Mouse (Mus musculus): ENCODE measurements around the gene Gcnt3. TPM values are rescaled to one million over a fixed set of nuclear protein-coding genes. Genes with fewer than 3 reads are reported as not detected.
A peak's percentile ranks its signal among the peaks of the same experiment; 100 is the strongest.

The Gcnt3 gene
- total RNA-seq (2021), result not detected
- long read RNA-seq, experiment 1, result 0 reads
- long read RNA-seq, experiment 2, result 0 reads

DNA sequence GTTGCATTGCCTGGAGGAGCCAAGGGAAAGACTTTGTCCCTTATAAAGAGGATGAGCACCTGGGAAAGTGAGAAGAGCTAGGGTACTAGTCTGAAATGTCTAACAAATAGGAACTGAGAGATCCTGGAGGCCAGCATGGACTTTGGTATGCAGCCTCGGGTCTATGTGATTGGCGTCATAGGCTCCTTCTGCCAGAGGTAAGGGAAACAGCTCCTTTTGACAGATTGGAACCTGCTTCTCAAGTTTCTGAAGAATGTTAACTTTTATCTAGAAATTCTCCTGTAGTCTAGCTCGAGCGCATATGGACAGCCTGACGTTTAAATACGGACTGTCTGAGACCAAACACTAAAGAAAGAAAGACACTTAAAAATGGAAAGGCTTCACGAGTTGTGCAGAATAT, at the start of gene Gcnt3:
Gene Gcnt3 (minus strand): TSS at position 101 of the 400 bp plus-strand sequence.
- DNase-seq, result no peak

DNA sequence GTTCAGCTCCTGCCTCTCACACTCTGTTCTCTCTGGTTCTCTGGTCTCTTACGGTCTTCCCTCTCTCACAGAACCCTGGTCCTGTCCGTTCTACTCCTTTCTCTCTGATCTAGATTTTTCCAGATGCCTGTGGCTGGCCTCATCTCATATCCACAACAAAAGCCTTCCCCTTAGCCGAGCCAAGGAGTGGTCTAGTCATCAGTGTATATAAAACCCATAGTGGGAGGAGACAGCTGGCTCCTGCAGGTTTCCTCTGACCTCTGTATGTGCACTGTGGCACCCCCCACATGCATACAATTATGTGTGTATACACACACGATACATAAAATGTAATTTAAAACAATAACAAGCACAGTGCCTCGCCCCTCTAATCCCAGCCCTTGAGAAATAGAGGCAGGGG, 49.5 kb upstream of the Gcnt3 start:
- no peak for DNase-seq

DNA sequence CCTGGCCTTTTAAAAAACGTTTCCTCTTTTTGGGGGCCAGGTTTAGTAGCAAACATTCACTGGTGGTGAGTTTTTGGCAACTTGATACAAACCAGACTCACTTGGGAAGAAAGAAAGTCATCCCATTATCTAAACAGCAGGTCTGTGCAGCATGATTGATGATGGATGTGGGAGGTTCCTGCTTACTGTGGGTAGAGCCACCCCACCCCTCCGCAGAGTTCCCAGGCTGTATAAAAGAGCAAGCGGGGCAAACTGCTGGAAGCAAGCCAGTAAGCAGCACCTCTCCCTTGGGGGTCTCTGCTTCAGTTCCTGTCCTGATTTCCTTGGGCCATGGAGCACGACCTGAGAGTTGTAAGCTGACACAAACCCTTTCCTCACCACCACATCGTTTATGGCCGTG, 48.2 kb upstream of the Gcnt3 start:
- no peak for DNase-seq

DNA sequence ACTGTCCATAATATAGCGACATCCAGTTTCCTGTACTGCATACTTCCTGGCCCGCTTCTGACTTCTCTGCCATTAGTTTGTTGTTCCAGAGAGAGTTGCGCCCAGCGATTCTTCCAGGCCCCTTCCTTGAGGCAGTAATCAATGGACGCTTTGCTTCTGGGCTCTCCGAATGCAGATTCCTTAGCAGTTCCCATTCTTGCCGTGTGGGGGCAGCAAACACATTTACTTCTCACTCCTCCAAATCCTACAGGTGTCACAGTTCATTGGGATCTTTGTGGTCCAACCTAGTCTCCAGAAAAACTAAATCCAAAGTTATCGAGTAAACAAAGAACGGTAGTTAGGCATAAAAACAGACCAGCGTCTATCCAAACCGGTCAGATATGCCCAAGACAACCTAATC, 46.2 kb upstream of the Gcnt3 start:
- no peak for DNase-seq

DNA sequence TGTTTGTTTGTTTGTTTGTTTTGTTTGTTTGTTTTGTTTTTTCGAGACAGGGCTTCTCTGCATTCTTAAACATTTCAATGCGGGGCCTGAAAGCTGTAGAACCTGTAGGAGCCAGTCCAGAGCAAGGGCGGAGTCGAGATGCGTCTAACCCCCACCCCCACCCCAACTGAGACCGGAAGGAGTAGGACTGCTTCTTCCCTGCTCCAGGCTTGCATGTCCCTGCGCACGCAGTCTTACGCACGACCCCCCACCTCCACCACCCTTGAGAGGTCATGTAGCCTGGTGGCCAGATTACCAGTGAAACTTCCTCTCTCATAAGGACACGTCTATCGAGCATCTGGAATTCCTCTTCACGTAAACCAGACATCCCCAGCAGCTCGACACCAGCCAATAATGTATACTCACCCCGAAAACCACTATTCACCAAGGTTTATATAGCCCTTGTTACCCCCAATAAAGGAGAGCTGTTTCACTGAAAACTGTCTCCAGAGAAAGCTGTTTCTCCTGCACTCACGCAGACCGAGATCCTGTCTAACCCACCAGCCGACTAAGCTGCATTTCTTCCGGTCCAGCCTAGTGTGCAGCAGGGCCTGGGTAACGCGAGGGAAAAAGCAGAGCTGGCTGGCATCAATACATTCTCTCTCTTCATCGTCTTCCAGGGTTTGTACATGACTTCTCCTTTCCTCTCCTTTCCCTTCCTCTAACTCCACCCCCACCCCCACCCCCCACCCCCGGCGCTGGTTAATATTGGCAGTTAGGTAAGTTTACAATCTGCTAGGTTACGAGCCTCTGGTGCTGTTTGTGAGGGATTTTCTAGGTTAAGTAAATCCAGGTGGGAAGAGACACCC, 44.7 kb upstream of the Gcnt3 start:
- DNase-seq, result no peak

GRCm38 (mm10) chr9:70081767-70082166, 43.9 kb upstream of the Gcnt3 start:
- DNase-seq, result no peak

DNA sequence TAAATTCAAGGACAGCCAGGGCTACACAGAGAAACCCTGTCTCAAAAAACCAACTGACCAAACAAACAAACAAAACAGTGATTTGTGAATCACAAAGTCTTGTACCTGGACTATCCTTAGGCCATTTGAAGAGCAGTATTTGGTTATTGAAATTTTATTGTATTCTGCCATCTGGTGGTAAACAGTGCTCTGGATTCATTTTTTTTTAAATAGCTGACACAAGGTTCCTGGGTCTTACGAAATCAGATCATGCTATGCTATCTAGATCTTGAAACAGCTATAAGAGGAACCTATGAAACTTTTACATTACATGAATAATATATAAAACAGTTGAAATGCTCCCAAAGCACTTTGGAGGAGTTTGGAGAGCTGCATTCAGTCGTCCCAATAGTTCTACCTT, 43.1 kb upstream of the Gcnt3 start:
- DNase-seq, result no peak

DNA sequence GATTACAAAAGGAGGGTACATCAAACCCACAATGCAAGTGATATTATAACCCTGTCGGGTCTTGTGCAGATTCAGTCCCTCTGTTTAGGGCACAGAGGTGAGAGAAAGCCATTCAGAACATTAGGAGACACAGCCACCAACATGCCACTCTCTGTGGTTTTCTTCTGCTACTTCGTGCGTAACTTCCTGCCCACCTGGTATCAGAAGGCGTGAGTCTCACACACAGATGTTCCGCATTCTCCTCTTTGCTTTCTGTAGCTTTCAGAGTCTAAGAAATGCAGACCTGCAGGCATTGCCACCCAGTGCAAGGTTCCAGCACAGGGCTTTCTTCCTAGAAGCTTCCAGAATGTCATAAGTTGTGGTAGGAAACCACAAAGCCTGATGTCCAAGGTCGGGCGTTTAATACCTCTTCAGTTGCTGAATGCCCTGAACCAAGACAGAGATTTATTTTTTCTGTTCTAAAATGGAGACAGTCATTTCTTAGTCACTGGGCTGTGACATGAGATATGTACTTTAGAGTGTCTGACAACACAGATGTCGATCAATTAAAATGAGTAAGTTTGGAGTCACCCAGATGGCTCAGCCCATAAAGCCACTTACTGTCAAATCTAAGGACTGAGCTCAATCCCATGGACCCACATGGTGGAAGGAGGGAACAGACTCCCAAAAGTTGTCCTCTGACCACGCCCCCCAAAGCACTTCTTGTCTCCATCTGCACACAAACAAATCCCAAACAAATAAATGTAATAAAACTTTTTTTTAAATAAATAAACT, 42.3 kb upstream of the Gcnt3 start:
- no peak for DNase-seq

DNA sequence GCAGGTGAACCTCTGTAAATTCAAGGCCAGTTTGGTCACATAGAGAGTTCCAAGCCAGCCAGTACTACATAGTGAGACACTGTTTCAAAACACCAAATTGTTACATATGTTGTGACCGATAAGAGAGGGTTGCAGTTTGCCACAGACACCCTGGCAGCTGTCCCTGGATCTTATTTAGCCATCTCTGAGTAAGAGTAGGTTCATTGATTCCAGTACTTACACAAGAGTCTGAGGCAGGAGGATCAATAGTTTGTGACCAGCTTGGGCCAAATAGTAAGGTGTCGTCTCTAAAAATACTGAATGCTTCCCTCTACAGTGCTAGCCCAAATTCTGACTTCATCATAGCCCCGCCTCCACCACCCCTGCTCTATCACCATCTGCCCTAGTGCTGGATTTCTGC, 40.1 kb upstream of the Gcnt3 start:
- DNase-seq, result no peak

DNA sequence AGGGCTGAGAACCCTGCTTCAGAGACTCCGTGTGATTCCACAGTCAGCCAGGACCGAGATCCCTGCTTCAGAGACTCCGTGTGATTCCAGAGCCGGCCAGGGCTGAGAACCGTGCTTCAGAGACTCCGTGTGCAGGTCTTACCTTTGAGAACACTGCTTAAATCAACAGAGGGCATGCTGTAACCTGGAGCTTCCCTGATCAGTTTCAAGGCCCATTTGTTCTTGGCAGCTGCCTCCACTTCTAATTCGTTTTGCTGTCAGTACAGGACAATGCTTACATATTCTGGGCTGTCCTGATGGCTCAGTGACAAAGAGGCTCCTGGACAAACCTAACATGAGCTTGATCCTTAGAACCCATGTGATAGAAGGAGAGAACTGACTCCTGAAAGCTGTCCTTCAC, 39.3 kb upstream of the Gcnt3 start:
- no peak for DNase-seq

DNA sequence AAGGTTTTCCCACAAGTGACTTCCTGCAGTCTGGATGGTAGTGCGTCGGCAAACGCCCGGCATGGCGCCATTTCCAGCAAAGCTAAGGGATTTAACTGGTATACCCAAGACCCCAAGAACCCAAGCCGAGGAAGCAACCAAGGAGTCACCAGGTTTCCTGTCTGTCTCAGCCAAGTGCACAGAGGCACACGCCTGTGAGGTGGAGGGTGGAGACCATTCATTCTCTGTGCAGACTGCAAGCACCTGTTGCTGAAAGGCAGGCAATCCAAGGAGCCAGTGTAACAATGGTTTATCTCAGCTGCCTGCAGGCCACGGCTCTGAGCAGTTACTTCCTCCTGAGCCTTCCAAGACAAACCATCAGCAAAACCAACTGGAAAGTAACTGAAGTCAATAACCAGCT, 34.5 kb upstream of the Gcnt3 start:
- no peak for DNase-seq

- no peak for DNase-seq
Measured at GRCm38 (mm10) chr9:70069961-70070435, 32.1 kb upstream of the Gcnt3 start.

DNA sequence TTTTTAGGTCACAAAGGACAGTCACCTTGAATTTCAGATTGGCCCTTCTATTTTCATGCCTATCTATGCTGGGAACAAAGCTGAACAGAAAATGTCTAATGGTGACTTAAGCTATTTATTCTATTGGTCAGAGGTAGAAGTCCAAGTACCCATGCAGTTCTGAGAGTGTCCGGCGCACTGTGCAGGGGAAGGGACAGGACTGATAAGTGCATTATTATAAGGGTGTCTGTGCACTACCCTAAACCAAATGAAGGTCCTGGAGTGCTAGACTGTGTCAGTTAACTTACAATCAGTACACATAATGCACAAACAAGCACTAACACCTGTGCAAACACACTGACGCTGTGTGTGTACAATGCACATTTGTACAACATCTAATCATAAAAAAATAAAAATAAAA, 29.6 kb upstream of the Gcnt3 start:
- no peak for DNase-seq

DNA sequence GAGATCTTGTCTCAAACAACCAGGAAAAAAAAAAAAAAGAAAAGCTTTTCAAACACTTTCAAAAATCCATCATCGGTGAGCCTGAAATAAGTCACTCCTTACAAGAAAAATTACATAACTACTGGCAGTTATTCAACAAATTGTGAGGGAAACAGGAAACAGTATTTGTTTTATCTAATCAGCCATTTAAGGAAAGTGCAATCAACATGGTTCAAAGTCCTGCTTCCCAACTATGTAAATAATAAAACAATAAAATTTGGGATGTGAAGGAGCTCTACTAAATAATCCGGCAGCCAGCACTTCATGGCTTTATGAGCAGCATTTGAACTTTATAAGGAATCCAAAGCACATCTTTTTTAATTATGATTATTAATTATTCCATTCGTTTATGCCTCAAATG, 24.1 kb upstream of the Gcnt3 start:
- DNase-seq, result no peak

DNA sequence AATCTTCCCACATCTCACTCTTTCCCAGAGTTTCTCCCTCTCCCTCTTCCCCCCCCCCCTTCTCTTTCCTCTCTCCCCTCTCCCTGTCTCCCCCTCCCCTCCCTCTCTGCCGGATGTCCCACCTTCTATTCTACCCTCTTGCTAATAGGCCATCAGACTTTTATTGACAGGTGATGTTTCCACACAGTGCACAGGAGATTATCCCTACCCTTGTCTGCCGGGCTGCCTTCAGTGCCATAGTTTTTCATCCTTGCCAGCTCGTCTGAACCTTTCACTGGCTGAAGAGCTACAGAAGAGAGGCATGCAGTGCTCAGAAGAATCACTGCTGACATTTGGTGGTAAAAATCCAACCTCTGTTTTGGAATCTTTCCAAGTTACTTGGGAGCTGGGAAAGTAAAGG, 15.5 kb upstream of the Gcnt3 start:
- no peak for DNase-seq

- DNase-seq, result no peak
Measured at GRCm38 (mm10) chr9:70052730-70053129, 14.8 kb upstream of the Gcnt3 start.

GRCm38 (mm10) chr9:70049839-70050238, 12.0 kb upstream of the Gcnt3 start:
- DNase-seq, result no peak

GRCm38 (mm10) chr9:70049416-70049783, 11.5 kb upstream of the Gcnt3 start:
- no peak for DNase-seq

- DNase-seq, result peak; percentile 61
Measured at GRCm38 (mm10) chr9:70048751-70049415, 11.0 kb upstream of the Gcnt3 start.

DNA sequence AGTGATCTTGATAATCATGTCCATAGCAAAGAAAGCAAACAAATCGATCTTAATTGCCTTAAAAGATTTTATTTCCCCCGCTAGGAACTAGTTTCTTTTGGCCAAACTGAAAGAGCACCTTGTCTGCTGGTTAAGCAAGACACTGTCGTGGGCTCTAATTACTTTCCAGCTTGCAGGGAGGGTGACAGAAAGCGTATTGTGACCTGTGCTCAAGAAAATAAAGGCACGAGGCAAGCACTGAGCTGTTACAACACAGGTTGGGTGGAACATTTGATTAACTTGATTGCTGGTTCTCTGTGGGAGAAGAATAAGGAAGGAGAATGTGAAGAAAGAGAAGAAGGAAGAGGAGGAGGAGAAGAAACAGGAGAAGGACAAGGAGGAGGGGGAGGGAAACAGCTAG, 10.4 kb upstream of the Gcnt3 start:
- DNase-seq, result no peak

DNA sequence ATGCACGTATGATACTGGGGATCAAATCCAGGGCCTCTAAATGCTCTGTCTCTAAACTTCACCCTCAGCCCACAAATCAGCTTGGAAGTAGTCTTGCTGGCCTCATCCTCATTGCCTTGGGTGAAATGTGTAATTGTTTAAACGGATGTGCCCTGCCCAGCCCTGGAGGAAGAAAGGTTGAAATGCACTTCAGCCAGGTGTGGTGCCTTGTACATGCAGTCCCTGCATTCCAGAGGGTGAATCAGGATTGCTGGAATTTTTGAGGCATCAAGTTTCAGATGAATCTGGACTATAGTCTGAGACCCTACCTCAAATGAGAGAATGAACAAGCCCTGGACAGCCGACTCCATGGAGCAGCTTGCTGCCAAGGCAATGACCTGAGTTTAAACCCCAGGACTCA, 10.0 kb upstream of the Gcnt3 start:
- DNase-seq, result no peak

DNA sequence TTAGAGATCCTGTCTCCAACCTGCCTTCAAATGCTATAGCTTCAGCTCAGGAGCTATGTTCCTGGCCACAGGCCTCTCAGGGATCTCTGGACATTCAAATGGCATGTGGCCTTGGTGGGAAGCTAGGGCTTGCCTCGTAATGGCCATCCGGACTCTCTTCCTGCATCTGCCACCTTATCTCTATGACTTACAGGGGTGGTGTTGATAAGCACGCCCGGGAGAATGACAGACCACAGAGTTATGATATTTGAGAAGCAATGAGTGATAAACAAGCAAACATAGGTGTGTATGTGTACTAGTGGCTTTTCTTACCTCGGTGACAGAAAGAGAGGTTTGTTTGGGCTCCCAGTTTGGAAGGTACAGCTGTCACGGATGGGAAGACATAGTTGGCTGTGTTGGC, 8.4 kb upstream of the Gcnt3 start:
- no peak for DNase-seq

DNA sequence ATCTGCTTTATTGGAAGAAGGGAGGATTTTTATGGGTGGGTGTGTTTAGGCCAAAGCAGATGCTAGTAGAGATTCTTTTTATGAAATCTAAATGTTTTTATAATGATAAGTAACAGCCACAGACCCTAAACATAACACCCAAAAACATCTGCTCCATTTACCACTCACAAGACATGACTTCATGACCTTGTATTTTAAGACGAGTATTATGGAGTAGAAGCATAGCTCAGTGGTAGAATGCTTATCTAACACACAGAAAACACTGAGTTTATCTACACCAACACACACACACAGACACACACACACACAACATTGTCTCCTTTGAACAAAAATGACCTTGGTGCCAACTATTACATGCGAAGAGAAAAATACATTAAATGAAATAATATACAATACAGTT, 7.0 kb upstream of the Gcnt3 start:
- no peak for DNase-seq
